Mouse (Mus musculus) ES-Bruce4 (cell line): ENCODE measurements around the gene Fndc7. TPM values are rescaled to one million over a fixed set of nuclear protein-coding genes. Genes with fewer than 3 reads are reported as not detected.

Source experiments
- H3K27ac ChIP-seq: 2 replicates; pipeline ENCODE4 v1.5.1; 2012; ENCODE audit warnings: low read length, inconsistent platforms; ENCODE audit not compliant: insufficient read depth
- H3K27me3 ChIP-seq: 2 replicates; pipeline ENCODE4 v1.6.1; 2012; ENCODE audit warnings: mild to moderate bottlenecking, low read length, inconsistent platforms; ENCODE audit not compliant: control insufficient read depth, poor library complexity, insufficient read depth, severe bottlenecking
- H3K36me3 ChIP-seq: 2 replicates; pipeline ENCODE4 v1.6.1; 2012; ENCODE audit warnings: inconsistent platforms, mild to moderate bottlenecking, low read length, moderate library complexity; ENCODE audit not compliant: control insufficient read depth, poor library complexity, insufficient read depth, severe bottlenecking
- H3K4me1 ChIP-seq: one replicate; pipeline ENCODE4 v1.8.1; 2011; ENCODE audit warnings: low read length; ENCODE audit not compliant: control insufficient read depth, insufficient read depth
- H3K4me3 ChIP-seq: 2 replicates; pipeline ENCODE4 v1.5.1; 2011; ENCODE audit warnings: low read depth, mild to moderate bottlenecking, low read length
- H3K9ac ChIP-seq: 2 replicates; pipeline ENCODE4 v1.6.1; 2012; ENCODE audit warnings: low read depth, mild to moderate bottlenecking, inconsistent platforms; ENCODE audit not compliant: poor library complexity, severe bottlenecking
- H3K9me3 ChIP-seq: replicated peaks from 2 replicates; pipeline ENCODE4 v1.6.1; 2012; ENCODE audit warnings: mild to moderate bottlenecking, low read length, inconsistent platforms; ENCODE audit not compliant: control insufficient read depth, poor library complexity, insufficient read depth, severe bottlenecking
- CTCF ChIP-seq: IDR thresholded peaks from one replicate; pipeline ENCODE4 v1.8.1; 2011; ENCODE audit warnings: low read depth, low read length
- EP300 ChIP-seq: IDR thresholded peaks from 2 replicates; pipeline ENCODE4 v1.6.1; 2011; ENCODE audit warnings: low read depth, low read length; ENCODE audit not compliant: insufficient read depth
- POLR2A ChIP-seq: IDR thresholded peaks from one replicate; pipeline ENCODE4 v1.8.1; 2011; ENCODE audit warnings: low read length; ENCODE audit not compliant: insufficient read depth
- polyA plus RNA-seq: library from polyadenylated mRNA; stranded (reverse); fragments of >200 nt; gene quantifications from 2 replicates; pipeline ENCODE4 v1.2.4, GENCODE M21; 2011; ENCODE audit warnings: low read depth; ENCODE audit not compliant: missing spikeins, insufficient read depth, insufficient read length

Gene Fndc7
- polyA plus RNA-seq, 1 experiment: not detected

DNA sequence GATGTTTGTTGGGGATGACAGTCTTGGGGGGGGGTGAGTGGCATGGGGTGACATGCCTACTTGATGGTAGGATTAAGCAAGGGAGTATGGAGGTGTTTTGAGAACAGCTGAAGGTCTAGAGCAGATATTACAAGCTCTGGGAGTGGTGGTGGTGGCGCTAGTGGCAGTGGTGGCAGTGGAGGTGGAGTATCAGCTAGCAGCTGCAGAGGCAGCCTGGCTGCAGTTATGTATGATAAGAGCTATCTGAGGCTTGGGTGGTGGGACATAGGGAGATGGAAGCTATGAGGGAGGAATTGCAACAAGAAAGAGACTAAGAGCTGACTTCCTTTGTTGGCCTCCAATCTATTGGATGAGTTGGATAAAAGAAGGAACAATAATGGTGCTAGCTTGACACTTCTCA is 32.0 kb upstream of the Fndc7 start:
- no peak overlapping the region for H3K4me3 ChIP-seq
- H3K27ac ChIP-seq: no peak overlapping the region
- H3K27me3 ChIP-seq: no peaks in the 10 kb centered on the region
- no peaks in the 10 kb centered on the region for H3K36me3 ChIP-seq
- no peak for TF ChIP-seq EP300
- no peak for TF ChIP-seq POLR2A
- no peak for TF ChIP-seq CTCF
- H3K4me1 ChIP-seq: no peaks in the 10 kb centered on the region
- H3K9ac ChIP-seq: no peak overlapping the region
- no peaks in the 10 kb centered on the region for H3K9me3 ChIP-seq

DNA sequence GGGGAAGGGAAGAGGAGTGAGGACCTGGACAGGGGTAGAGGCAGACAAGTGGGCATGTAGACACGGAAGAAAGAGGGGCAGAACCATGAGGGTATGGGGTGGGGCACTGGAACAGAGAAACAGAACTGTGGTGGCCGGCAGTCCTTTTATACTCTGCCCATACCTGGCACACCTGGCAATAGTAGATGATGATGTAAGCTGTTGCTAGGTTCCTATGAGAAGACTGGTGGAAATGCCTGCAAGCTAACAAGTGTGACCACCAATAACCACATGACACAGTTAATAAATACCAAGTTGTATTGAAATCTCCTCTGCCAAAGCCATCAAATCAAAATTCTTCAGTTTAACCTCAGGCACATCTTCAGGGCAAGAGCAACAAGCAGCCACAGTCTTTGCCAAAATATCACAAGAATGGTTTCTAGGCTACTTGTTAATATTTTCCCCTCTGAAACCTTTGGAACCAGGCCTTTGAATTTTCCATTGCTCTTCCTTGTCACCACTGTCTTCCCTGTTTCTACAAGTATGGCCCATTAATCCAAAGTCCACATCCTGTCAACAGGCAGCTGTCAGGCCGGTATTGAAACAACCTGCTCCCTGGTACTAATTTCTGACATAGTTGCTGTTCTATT is 30.7 kb upstream of the Fndc7 start:
- Histone ChIP-seq H3K9me3 (no peaks in the 10 kb centered on the region), H3K4me3 (no peak overlapping the region), H3K27me3 (no peaks in the 10 kb centered on the region), H3K4me1 (no peaks in the 10 kb centered on the region), H3K9ac (no peak overlapping the region), H3K36me3 (no peaks in the 10 kb centered on the region), H3K27ac (no peak overlapping the region)
- no peak for TF ChIP-seq CTCF
- TF ChIP-seq POLR2A: no peak
- no peak for TF ChIP-seq EP300

DNA sequence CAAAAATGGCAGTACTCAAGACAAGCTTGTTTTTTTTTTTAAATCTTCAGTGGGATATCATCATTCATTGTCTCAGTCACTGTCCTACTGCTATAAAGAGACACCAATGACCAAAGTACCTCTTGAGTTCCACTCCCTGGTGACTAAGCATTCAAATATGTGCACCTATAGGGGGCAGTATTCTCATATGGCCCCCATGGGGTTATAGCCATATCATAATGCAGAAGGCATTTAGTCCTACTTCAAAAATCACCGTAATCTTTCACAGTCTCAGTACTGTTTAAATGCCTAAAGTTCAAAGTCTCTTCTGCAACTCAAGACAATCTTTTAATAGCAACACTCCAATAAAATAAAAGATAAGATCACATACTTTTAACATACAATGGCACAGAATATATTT is 29.0 kb upstream of the Fndc7 start:
- TF ChIP-seq CTCF: no peak
- TF ChIP-seq POLR2A: no peak
- TF ChIP-seq EP300: no peak
- Histone ChIP-seq H3K27ac (no peak overlapping the region), H3K4me3 (no peak overlapping the region), H3K9me3 (no peaks in the 10 kb centered on the region), H3K36me3 (no peaks in the 10 kb centered on the region), H3K9ac (no peak overlapping the region), H3K4me1 (no peaks in the 10 kb centered on the region), H3K27me3 (no peaks in the 10 kb centered on the region)

DNA sequence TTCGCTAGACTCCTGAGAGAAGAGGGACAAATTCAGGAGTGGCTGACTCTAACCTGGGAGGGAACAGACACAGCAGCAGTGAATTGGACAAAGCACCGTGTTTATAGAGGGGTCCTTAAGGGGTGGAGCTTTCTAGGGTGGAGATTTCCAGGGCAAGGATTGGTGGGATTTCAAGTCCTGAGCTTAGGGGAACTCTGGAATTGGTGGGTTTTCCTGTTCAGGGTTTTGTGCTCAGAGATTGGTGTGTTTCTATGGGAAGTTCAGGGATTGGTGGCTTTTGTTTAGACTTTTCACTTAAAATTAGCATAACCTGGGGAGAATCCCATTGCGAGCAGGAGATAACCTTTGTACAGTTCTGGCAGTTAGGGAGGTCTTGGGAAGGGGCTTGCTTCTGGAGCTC is 28.2 kb upstream of the Fndc7 start:
- H3K9ac ChIP-seq: no peak overlapping the region
- no peaks in the 10 kb centered on the region for H3K27me3 ChIP-seq
- TF ChIP-seq EP300 (no peak), CTCF (no peak), POLR2A (no peak)
- H3K36me3 ChIP-seq: no peaks in the 10 kb centered on the region
- H3K27ac ChIP-seq: no peak overlapping the region
- no peak overlapping the region for H3K4me3 ChIP-seq
- H3K9me3 ChIP-seq: no peaks in the 10 kb centered on the region
- no peaks in the 10 kb centered on the region for H3K4me1 ChIP-seq

DNA sequence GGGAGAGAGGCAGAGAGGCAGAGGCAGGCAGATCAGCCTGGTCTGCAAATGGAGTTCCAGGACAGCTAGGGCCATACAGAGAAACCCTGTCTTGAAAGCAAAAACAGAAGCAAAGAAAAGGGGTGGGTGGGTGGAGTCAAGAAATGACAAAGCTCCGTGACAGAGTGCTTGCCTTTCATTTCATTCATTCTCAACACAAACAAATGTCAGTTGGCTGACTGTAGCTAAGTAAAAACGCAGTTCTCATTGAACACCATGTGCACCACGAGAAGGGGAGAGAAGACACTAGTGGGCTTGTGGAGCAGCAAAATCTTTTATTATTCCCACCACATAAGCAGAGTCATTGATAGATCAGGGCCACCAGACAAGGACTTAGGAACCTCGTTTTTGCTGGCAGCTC is 27.0 kb upstream of the Fndc7 start:
- no peak for TF ChIP-seq CTCF
- TF ChIP-seq POLR2A: no peak
- TF ChIP-seq EP300: no peak
- H3K36me3 ChIP-seq: no peaks in the 10 kb centered on the region
- no peak overlapping the region for H3K4me3 ChIP-seq
- H3K27me3 ChIP-seq: no peaks in the 10 kb centered on the region
- H3K4me1 ChIP-seq: no peaks in the 10 kb centered on the region
- H3K9ac ChIP-seq: no peak overlapping the region
- H3K9me3 ChIP-seq: no peaks in the 10 kb centered on the region
- no peak overlapping the region for H3K27ac ChIP-seq

DNA sequence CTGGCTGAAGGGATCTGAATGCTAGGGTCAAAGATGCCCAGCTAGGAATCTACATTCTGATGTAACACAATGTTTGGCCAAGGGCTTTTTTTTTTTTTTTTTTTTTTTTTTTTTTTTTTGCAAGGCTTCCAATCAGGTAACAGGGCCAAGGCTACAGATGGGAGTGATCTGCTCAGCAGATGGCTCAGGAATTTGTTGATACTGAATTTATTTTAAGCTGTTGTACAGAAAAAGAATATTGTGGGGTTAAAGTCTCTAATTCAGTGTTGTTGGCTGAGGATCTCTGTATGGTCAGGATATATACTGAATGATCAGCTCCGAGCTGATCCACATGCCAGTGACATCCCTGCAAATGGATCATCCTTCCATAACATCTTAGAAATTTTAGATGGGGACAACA is 26.2 kb upstream of the Fndc7 start:
- no peak for TF ChIP-seq POLR2A
- TF ChIP-seq EP300: no peak
- TF ChIP-seq CTCF: no peak
- no peak overlapping the region for H3K9ac ChIP-seq
- H3K27ac ChIP-seq: no peak overlapping the region

More for the DNA sequence above, 26.2 kb upstream of the Fndc7 start:
- no peaks in the 10 kb centered on the region for H3K27me3 ChIP-seq
- H3K9me3 ChIP-seq: no peaks in the 10 kb centered on the region
- no peak overlapping the region for H3K4me3 ChIP-seq
- H3K4me1 ChIP-seq: no peaks in the 10 kb centered on the region
- H3K36me3 ChIP-seq: no peaks in the 10 kb centered on the region
